In genomic region chr2:181084997-181085396, GRCm38 (mm10) we compare ENCODE assay signal across 30 mouse cellular contexts. TPM values are rescaled to one million over a fixed set of nuclear protein-coding genes. Genes with fewer than 3 reads are reported as not detected.
DNase-seq lines count a peak whose midpoint lies in the region; ATAC-seq and TF ChIP-seq lines count a peak whose summit lies in the region.
"Had no signal": no experiment of that assay in that cellular context is flagged by ENCODE, and none has a peak within 500 bp of the region (broad histone marks: within the 10 kb centered on the region; RNA-seq: fewer than 3 reads in every experiment).

No protein-coding gene starts in this region.

- TF ChIP-seq CTCF in heart, postnatal 0 days (IDR thresholded peaks at IDR 0.05; ENCODE audit: low read depth) = peak; percentile 19
- TF ChIP-seq CTCF in liver, embryonic 14.5 days (IDR thresholded peaks at IDR 0.05; ENCODE audit: low read depth) = peak; percentile 61
- TF ChIP-seq CTCF in ES-Bruce4 (IDR thresholded peaks at IDR 0.05; ENCODE audit: low read depth, low read length) = peak; percentile 37
- TF ChIP-seq CTCF in brain, embryonic 14.5 days (IDR thresholded peaks at IDR 0.05; ENCODE audit: borderline replicate concordance, extremely low read depth, insufficient read depth, insufficient read length) = peak; percentile 20; the same call in 1 of the 2 replicates

- H3K4me1 ChIP-seq in heart, postnatal 0 days (ENCODE audit: control insufficient read depth, insufficient read depth) = no peaks in the 10 kb centered on the region
- H3K4me1 ChIP-seq in liver, embryonic 14.5 days (replicated peaks; ENCODE audit: control insufficient read depth in 2 of 2, insufficient read depth in 2 of 2, low read length in 1 of 2) = peaks cover 8 to 13% of the 10 kb centered on the region in 2 experiments
- H3K4me1 ChIP-seq in ES-Bruce4 (ENCODE audit: control insufficient read depth, insufficient read depth, low read length) = no peaks in the 10 kb centered on the region
- H3K4me1 ChIP-seq: forebrain, embryonic 10.5 days; heart, embryonic 13.5 days; midbrain, embryonic 13.5 days had no signal

- no peaks in the 10 kb centered on the region for H3K36me3 ChIP-seq in heart, postnatal 0 days (replicated peaks; ENCODE audit: control insufficient read depth, insufficient read depth, low read length)
- no peaks in the 10 kb centered on the region for H3K36me3 ChIP-seq in liver, embryonic 14.5 days (replicated peaks; ENCODE audit: control insufficient read depth, insufficient read depth, low read depth)
- H3K36me3 ChIP-seq in ES-Bruce4 (ENCODE audit: control insufficient read depth, insufficient read depth, low read length, poor library complexity, severe bottlenecking) = no peaks in the 10 kb centered on the region
- H3K36me3 ChIP-seq: embryonic facial prominence, embryonic 13.5 days; forebrain, embryonic 10.5 days; heart, embryonic 13.5 days; liver, embryonic 15.5 days had no signal

- no peak for DNase-seq in heart, postnatal 0 days (ENCODE audit: low spot score)
- DNase-seq in heart, adult 18-20 months = no peak
- DNase-seq in liver, embryonic 14.5 days (ENCODE audit: low read depth in 3 of 3, low spot score in 3 of 3) = no peak
- DNase-seq in liver = no peak
- DNase-seq in brain, embryonic 14.5 days (ENCODE audit: low read depth) = no peak
- DNase-seq in cerebellum, adult 18-20 months = no peak
- DNase-seq: adrenal gland, adult 8-10 months; cerebellum, postnatal 10 days; heart, postnatal 14 days; kidney, adult 18-20 months; kidney, postnatal 36 days; left cerebral cortex, postnatal 4 days; lung, postnatal 4 days; right cerebral cortex, adult 18-20 months; spleen, adult 18-20 months; thymus, adult 2 months; thymus, postnatal 36 days had no signal

- ATAC-seq in heart, postnatal 0 days (ENCODE audit: insufficient read depth, low read depth) = no peak
- ATAC-seq in liver, embryonic 14.5 days (ENCODE audit: insufficient read depth) = no peak
- ATAC-seq: activated CD4-positive, CD25-positive, alpha-beta regulatory T cell, adult 4 months; forebrain, embryonic 16.5 days; midbrain, embryonic 13.5 days had no signal

- H3K4me2 ChIP-seq in heart, postnatal 0 days (ENCODE audit: low read depth, low read length) = no peak overlapping the region
- H3K4me2 ChIP-seq in liver, embryonic 14.5 days (ENCODE audit: low read depth) = no peak overlapping the region
- H3K4me2 ChIP-seq: embryonic facial prominence, embryonic 13.5 days; heart, embryonic 13.5 days; liver, embryonic 15.5 days; midbrain, embryonic 13.5 days had no signal

- H3K9me3 ChIP-seq in heart, postnatal 0 days (replicated peaks; ENCODE audit: control insufficient read depth, low read length) = no peaks in the 10 kb centered on the region
- H3K9me3 ChIP-seq in liver, embryonic 14.5 days (ENCODE audit: control insufficient read depth, low read length) = no peaks in the 10 kb centered on the region
- no peaks in the 10 kb centered on the region for H3K9me3 ChIP-seq in ES-Bruce4 (replicated peaks; ENCODE audit: control insufficient read depth, insufficient read depth, low read length, poor library complexity, severe bottlenecking)
- H3K9me3 ChIP-seq: embryonic facial prominence, embryonic 13.5 days; forebrain, embryonic 10.5 days; heart, embryonic 13.5 days; liver, embryonic 15.5 days; megakaryocyte, embryonic 14.5 days; midbrain, embryonic 13.5 days had no signal

- H3K27me3 ChIP-seq in heart, postnatal 0 days (ENCODE audit: control insufficient read depth, insufficient read depth, low read length) = peaks cover 4% of the 10 kb centered on the region; the same call in 1 of the 2 replicates
- no peaks in the 10 kb centered on the region for H3K27me3 ChIP-seq in liver, embryonic 14.5 days (ENCODE audit: control insufficient read depth, insufficient read depth, low read length)
- H3K27me3 ChIP-seq in ES-Bruce4 (ENCODE audit: control insufficient read depth, insufficient read depth, low read length, poor library complexity, severe bottlenecking) = no peaks in the 10 kb centered on the region
- H3K27me3 ChIP-seq: embryonic facial prominence, embryonic 13.5 days; midbrain, embryonic 13.5 days had no signal

- TF ChIP-seq POLR2A in ES-Bruce4 (IDR thresholded peaks at IDR 0.05; ENCODE audit: insufficient read depth, low read length) = no peak
- no peak for TF ChIP-seq POLR2A in brain, embryonic 14.5 days (IDR thresholded peaks at IDR 0.05; ENCODE audit: borderline replicate concordance, extremely low read depth, insufficient read depth, insufficient read length, poor library complexity, severe bottlenecking)

- H3K4me3 ChIP-seq in heart, postnatal 0 days (ENCODE audit: low read depth, low read length) = no peak overlapping the region
- no peak overlapping the region for H3K4me3 ChIP-seq in liver, embryonic 14.5 days (ENCODE audit: insufficient read depth in 1 of 2, low read depth in 2 of 2, low read length in 2 of 2)
- no peak overlapping the region for H3K4me3 ChIP-seq in ES-Bruce4 (ENCODE audit: low read depth, low read length)
- H3K4me3 ChIP-seq: embryonic facial prominence, embryonic 13.5 days; forebrain, embryonic 10.5 days; heart, embryonic 13.5 days; liver, embryonic 15.5 days; megakaryocyte, embryonic 14.5 days; midbrain, embryonic 13.5 days had no signal

- H3K9ac ChIP-seq in heart, postnatal 0 days (replicated peaks; ENCODE audit: low read depth, low read length) = no peak overlapping the region
- H3K9ac ChIP-seq in liver, embryonic 14.5 days (replicated peaks) = no peak overlapping the region
- H3K9ac ChIP-seq in ES-Bruce4 (ENCODE audit: low read depth, poor library complexity, severe bottlenecking) = no peak overlapping the region
- H3K9ac ChIP-seq: embryonic facial prominence, embryonic 13.5 days; heart, embryonic 13.5 days; liver, embryonic 15.5 days; midbrain, embryonic 13.5 days had no signal

- WGBS in heart, postnatal 0 days = 52% methylated on average over 8 of the region's 8 CpGs
- WGBS in liver, embryonic 14.5 days (ENCODE audit: insufficient replicate concordance) = 46% methylated on average over 8 of the region's 8 CpGs

- TF ChIP-seq EP300 in heart, postnatal 0 days (IDR thresholded peaks at IDR 0.05; ENCODE audit: low read depth) = no peak
- no peak for TF ChIP-seq EP300 in liver, embryonic 14.5 days (IDR thresholded peaks at IDR 0.05; ENCODE audit: low read depth)
- TF ChIP-seq EP300 in ES-Bruce4 (IDR thresholded peaks at IDR 0.05; ENCODE audit: insufficient read depth, low read depth, low read length) = no peak

- no peak overlapping the region for H3K27ac ChIP-seq in heart, postnatal 0 days (ENCODE audit: low read depth)
- no peak overlapping the region for H3K27ac ChIP-seq in liver, embryonic 14.5 days
- no peak overlapping the region for H3K27ac ChIP-seq in ES-Bruce4 (ENCODE audit: insufficient read depth, low read length)
- H3K27ac ChIP-seq: embryonic facial prominence, embryonic 13.5 days; forebrain, embryonic 10.5 days; heart, embryonic 13.5 days; liver, embryonic 15.5 days; midbrain, embryonic 13.5 days had no signal

RNA-seq across cellular contexts. Expression of gene Chrna4, which starts 41.7 kb away (rescaled TPM):
- 0.81 TPM in 1 of 2 replicates, not detected in the other for total RNA-seq in heart, postnatal 0 days (2014; rRNA removed; ENCODE audit: low replicate concordance)
- 0.05 and 0.12 TPM in 2 replicates for polyA plus RNA-seq in heart, postnatal 0 days (2015; fragmentation: Nextera tagmentation; extraction: Ambion mirVana)
- total RNA-seq in heart, adult 18-20 months (2021) = not detected
- polyA plus RNA-seq in liver, embryonic 14.5 days (2012; rRNA removed) = 0.71 and 0.98 TPM in 2 replicates
- polyA plus RNA-seq in liver, embryonic 14.5 days (2014; fragmentation: Nextera tagmentation; extraction: Ambion mirVana) = 0.50 and 1.1 TPM in 2 replicates
- polyA plus RNA-seq in ES-Bruce4 (2011; ENCODE audit: insufficient read depth, insufficient read length, low read depth, missing spikeins) = 0.43 and 1.0 TPM in 2 replicates
- 14.8 and 42.9 TPM in 2 replicates for polyA plus RNA-seq in brain, embryonic 14.5 days (2012; rRNA removed)
- total RNA-seq: common myeloid progenitor, adult 5-6 weeks; heart, adult 8-10 months; monocyte, adult 5-6 weeks had no signal
- polyA plus RNA-seq: activated CD4-positive, CD25-positive, alpha-beta regulatory T cell, adult 4 months had no signal

RNA-seq across cellular contexts. Expression of gene Kcnq2, which starts 50.1 kb away (rescaled TPM):
- total RNA-seq in heart, postnatal 0 days (2014; rRNA removed; ENCODE audit: low replicate concordance) = 0.04 and 0.08 TPM in 2 replicates
- polyA plus RNA-seq in heart, postnatal 0 days (2015; fragmentation: Nextera tagmentation; extraction: Ambion mirVana) = not detected in 2 replicates
- total RNA-seq in heart, adult 18-20 months (2021) = under 1 TPM in 1 of 2 experiments, not detected in 1; 0.03 TPM
- 0.06 and 0.16 TPM in 2 replicates for polyA plus RNA-seq in liver, embryonic 14.5 days (2012; rRNA removed)
- polyA plus RNA-seq in liver, embryonic 14.5 days (2014; fragmentation: Nextera tagmentation; extraction: Ambion mirVana) = 0.06 and 0.08 TPM in 2 replicates
- 0.76 and 1.0 TPM in 2 replicates for polyA plus RNA-seq in ES-Bruce4 (2011; ENCODE audit: insufficient read depth, insufficient read length, low read depth, missing spikeins)
- 64.8 and 105 TPM in 2 replicates for polyA plus RNA-seq in brain, embryonic 14.5 days (2012; rRNA removed)
- total RNA-seq: gastrocnemius, postnatal 4 days; monocyte, adult 5-6 weeks had no signal
- polyA plus RNA-seq: activated CD4-positive, CD25-positive, alpha-beta regulatory T cell, adult 4 months had no signal

Comparison
In these comparisons a context has a peak if more than half of its experiments do, and no peak if none do; other contexts are left out.
1. RNA of gene Kcnq2, which starts 50.1 kb away (polyA plus RNA-seq): 64.8 to 105 TPM in brain, embryonic 14.5 days; 0.76 to 1.0 TPM in ES-Bruce4, 0.06 to 0.16 TPM in liver, embryonic 14.5 days and not detected in heart, postnatal 0 days; every median in the first group is over 10 times any median in the second.
2. Peak in every context shown above with its lines, with median percentiles within 50 percentile points of each other: CTCF ChIP-seq.